Mouse (Mus musculus): ENCODE data around the gene Mesp1.

DNA sequence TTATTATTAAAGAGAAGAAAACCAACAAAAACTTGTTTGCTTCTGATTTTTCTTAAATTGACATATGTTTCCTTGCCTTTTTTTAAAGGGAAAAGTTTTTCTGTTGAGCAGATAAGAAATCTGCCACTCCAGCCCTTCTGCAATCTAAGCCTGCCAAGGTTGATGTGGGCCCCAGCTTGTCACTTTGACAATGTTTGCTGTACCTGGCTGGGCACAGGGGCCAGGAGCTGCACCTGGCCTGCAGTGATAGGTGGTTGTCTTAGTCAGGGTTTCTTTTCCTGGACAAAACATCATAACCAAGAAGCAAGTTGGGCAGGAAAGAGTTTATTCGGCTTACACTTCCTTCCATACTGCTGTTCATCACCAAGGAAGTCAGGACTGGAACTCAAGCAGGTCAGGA is 19.8 kb upstream of the Mesp1 start:
- TF ChIP-seq CTCF (IDR thresholded peaks at IDR 0.05; ENCODE audit: low read depth) (no peak), EP300 (IDR thresholded peaks at IDR 0.05; ENCODE audit: low read depth) (no peak)
